In genomic region chr3:107413093-107413492, GRCm38 (mm10) we compare ENCODE assay signal across 17 mouse cellular contexts. TPM values are rescaled to one million over a fixed set of nuclear protein-coding genes. Genes with fewer than 3 reads are reported as not detected.
DNase-seq lines count a peak whose midpoint lies in the region; ATAC-seq and TF ChIP-seq lines count a peak whose summit lies in the region.
"Had no signal": no experiment of that assay in that cellular context is flagged by ENCODE, and none has a peak within 500 bp of the region (broad histone marks: within the 10 kb centered on the region; RNA-seq: fewer than 3 reads in every experiment).

No protein-coding gene starts in this region.

- intact Hi-C loops in gastrocnemius, adult 2 months (cut with DNase I) = no loop called here

- no peaks in the 10 kb centered on the region for H3K36me3 ChIP-seq in neural tube, embryonic 15.5 days
- H3K36me3 ChIP-seq: limb, embryonic 10.5 days; liver, embryonic 13.5 days; neural tube, embryonic 13.5 days had no signal

- 39% methylated on average over 2 of the region's 2 CpGs for WGBS in neural tube, embryonic 15.5 days

- H3K4me2 ChIP-seq in neural tube, embryonic 15.5 days = no peak overlapping the region
- H3K4me2 ChIP-seq: liver, embryonic 13.5 days; neural tube, embryonic 13.5 days had no signal

- H3K27me3 ChIP-seq in neural tube, embryonic 15.5 days (replicated peaks) = no peaks in the 10 kb centered on the region
- H3K27me3 ChIP-seq: liver, embryonic 13.5 days; neural tube, embryonic 13.5 days had no signal

- H3K4me3 ChIP-seq in gastrocnemius, adult 2 months = no peak overlapping the region
- H3K4me3 ChIP-seq in neural tube, embryonic 15.5 days (replicated peaks) = no peak overlapping the region
- H3K4me3 ChIP-seq: limb, embryonic 10.5 days; liver, embryonic 13.5 days; neural tube, embryonic 13.5 days had no signal

- no peak for TF ChIP-seq CTCF in gastrocnemius, adult 2 months (IDR thresholded peaks at IDR 0.05)

- no peak overlapping the region for H3K9ac ChIP-seq in neural tube, embryonic 15.5 days (replicated peaks)
- H3K9ac ChIP-seq: liver, embryonic 13.5 days; neural tube, embryonic 13.5 days had no signal

- DNase-seq in gastrocnemius, adult 2 months = no peak
- no peak for DNase-seq in gastrocnemius, postnatal 4 days (ENCODE audit: low spot score in 2 of 2)
- no peak for DNase-seq in neural tube, embryonic 10.5 days (ENCODE audit: extremely low spot score, low spot score)
- peak; percentile 67 to 69 for DNase-seq in cerebellum, postnatal 36 days
- no peak for DNase-seq in ovary, postnatal 10 days (ENCODE audit: low spot score)
- DNase-seq: adrenal gland, postnatal 25 days; heart, postnatal 10 days; kidney, postnatal 25 days; liver, embryonic 13.5 days; lung, postnatal 14 days had no signal

- peaks cover 22% of the 10 kb centered on the region for H3K4me1 ChIP-seq in neural tube, embryonic 15.5 days
- H3K4me1 ChIP-seq: liver, embryonic 13.5 days had no signal

- H3K9me3 ChIP-seq in neural tube, embryonic 15.5 days (replicated peaks) = no peaks in the 10 kb centered on the region
- H3K9me3 ChIP-seq: limb, embryonic 10.5 days; liver, embryonic 13.5 days; neural tube, embryonic 13.5 days had no signal

- H3K27ac ChIP-seq in gastrocnemius, adult 2 months = peak overlapping the region; percentile 86
- H3K27ac ChIP-seq in neural tube, embryonic 15.5 days (replicated peaks) = peak overlapping the region; percentile 72; the same call in 1 of the 2 replicates
- H3K27ac ChIP-seq: limb, embryonic 10.5 days; liver, embryonic 13.5 days had no signal

- no peak for ATAC-seq in neural tube, embryonic 15.5 days (ENCODE audit: low FRiP score)
- ATAC-seq in CD4-positive, CD25-positive, alpha-beta regulatory T cell, adult 4 months = no peak
- ATAC-seq: intestine, embryonic 16.5 days had no signal

RNA-seq across cellular contexts. Expression of gene Kcnc4, which starts 46.3 kb away (rescaled TPM):
- total RNA-seq in gastrocnemius, adult 2 months (2021) = 10 to 100 TPM; 51.9 to 72.3 TPM
- 10 to 100 TPM; 37.2 to 45.8 TPM for total RNA-seq in gastrocnemius, postnatal 4 days (2021)
- 9.1 TPM in 2 replicates for polyA plus RNA-seq in neural tube, embryonic 15.5 days (2015; fragmentation: Nextera tagmentation; extraction: Ambion mirVana)
- polyA plus RNA-seq in CD4-positive, CD25-positive, alpha-beta regulatory T cell, adult 4 months (2017; shearing (Covaris generic)) = not detected
- total RNA-seq: common myeloid progenitor, adult 5-6 weeks; MEL had no signal
- polyA plus RNA-seq: intestine, embryonic 16.5 days; limb, embryonic 10.5 days; liver, embryonic 13.5 days had no signal

Comparison
In these comparisons a context has a peak if more than half of its experiments do, and no peak if none do; other contexts are left out.
1. DNase-seq: peak in cerebellum, postnatal 36 days (2 of 2); none in gastrocnemius, adult 2 months (single experiment), gastrocnemius, postnatal 4 days (0 of 2), neural tube, embryonic 10.5 days (single experiment) and ovary, postnatal 10 days (single experiment).